Mouse (Mus musculus): ENCODE data around the gene Ptov1.

GRCm38 (mm10) chr7:44895593-44896434, 26.2 kb upstream of the Ptov1 start, which contains the start of gene Fuz:
- TF ChIP-seq CTCF (IDR thresholded peaks at IDR 0.05; ENCODE audit: extremely low read depth, insufficient read depth, insufficient read length, insufficient replicate concordance) (peak; percentile 29; the same call in 1 of the 2 replicates), POLR2A (IDR thresholded peaks at IDR 0.05; ENCODE audit: low read depth, low read length) (no peak)
